Mouse (Mus musculus): Measurements from ENCODE around the gene Pomp. TPM values are rescaled to one million over a fixed set of nuclear protein-coding genes. Genes with fewer than 3 reads are reported as not detected.
A peak's percentile ranks its signal among the peaks of the same experiment; 100 is the strongest.

Pomp gene
- polyA plus RNA-seq, 1 experiment from 2014 or later: 409 TPM

GRCm38 (mm10) chr5:147848164-147848863 is 11.9 kb upstream of the Pomp start:
- H3K27ac ChIP-seq (ENCODE audit: low read length): no peak overlapping the region
- H3K36me3 ChIP-seq (ENCODE audit: insufficient read depth, low read length): no peaks in the 10 kb centered on the region
- H3K4me2 ChIP-seq (replicated peaks; ENCODE audit: low read depth, low read length): no peak overlapping the region
- H3K4me3 ChIP-seq (ENCODE audit: low read length): no peak overlapping the region
- 0 out of 2 replicates have a peak, but pooled peaks cover 5% of the 10 kb centered on the region for H3K4me1 ChIP-seq (ENCODE audit: insufficient read depth, low read length)
- no peaks in the 10 kb centered on the region for H3K27me3 ChIP-seq (ENCODE audit: insufficient read depth, low read length)
- H3K9ac ChIP-seq (replicated peaks; ENCODE audit: low read length): no peak overlapping the region
- ATAC-seq (ENCODE audit: low FRiP score, low TSS enrichment): 0 out of 2 replicates have a peak, but pooled peaks have one; percentile 36
- 22% methylated on average over 16 of the region's 16 CpGs for WGBS
- no peaks in the 10 kb centered on the region for H3K9me3 ChIP-seq (ENCODE audit: low read length)

- Histone ChIP-seq H3K36me3 (ENCODE audit: insufficient read depth, low read length) (no peaks in the 10 kb centered on the region), H3K9me3 (ENCODE audit: low read length) (no peaks in the 10 kb centered on the region), H3K4me2 (replicated peaks; ENCODE audit: low read depth, low read length) (no peak overlapping the region), H3K27ac (ENCODE audit: low read length) (no peak overlapping the region), H3K4me3 (ENCODE audit: low read length) (no peak overlapping the region), H3K27me3 (ENCODE audit: insufficient read depth, low read length) (no peaks in the 10 kb centered on the region), H3K4me1 (ENCODE audit: insufficient read depth, low read length) (0 out of 2 replicates have a peak, but pooled peaks cover 5% of the 10 kb centered on the region), H3K9ac (replicated peaks; ENCODE audit: low read length) (no peak overlapping the region)
- no peak for ATAC-seq (ENCODE audit: low FRiP score, low TSS enrichment)
- WGBS: 62% methylated on average over 7 of the region's 7 CpGs
Observed at GRCm38 (mm10) chr5:147850194-147850593, 10.1 kb upstream of the Pomp start.

GRCm38 (mm10) chr5:147860076-147860448 is 199 bp upstream of the Pomp start:
- Histone ChIP-seq H3K4me1 (ENCODE audit: insufficient read depth, low read length) (peaks cover 17% of the 10 kb centered on the region), H3K27ac (ENCODE audit: low read length) (peak overlapping the region; percentile 73), H3K9me3 (ENCODE audit: low read length) (no peaks in the 10 kb centered on the region), H3K4me3 (ENCODE audit: low read length) (peak overlapping the region; percentile 88), H3K9ac (replicated peaks; ENCODE audit: low read length) (peak overlapping the region; percentile 80), H3K4me2 (replicated peaks; ENCODE audit: low read depth, low read length) (peak overlapping the region; percentile 83), H3K27me3 (ENCODE audit: insufficient read depth, low read length) (no peaks in the 10 kb centered on the region), H3K36me3 (ENCODE audit: insufficient read depth, low read length) (peaks cover 25% of the 10 kb centered on the region)
- under 1% methylated on average over 18 of the region's 18 CpGs for WGBS
- ATAC-seq (ENCODE audit: low FRiP score, low TSS enrichment): no peak

DNA sequence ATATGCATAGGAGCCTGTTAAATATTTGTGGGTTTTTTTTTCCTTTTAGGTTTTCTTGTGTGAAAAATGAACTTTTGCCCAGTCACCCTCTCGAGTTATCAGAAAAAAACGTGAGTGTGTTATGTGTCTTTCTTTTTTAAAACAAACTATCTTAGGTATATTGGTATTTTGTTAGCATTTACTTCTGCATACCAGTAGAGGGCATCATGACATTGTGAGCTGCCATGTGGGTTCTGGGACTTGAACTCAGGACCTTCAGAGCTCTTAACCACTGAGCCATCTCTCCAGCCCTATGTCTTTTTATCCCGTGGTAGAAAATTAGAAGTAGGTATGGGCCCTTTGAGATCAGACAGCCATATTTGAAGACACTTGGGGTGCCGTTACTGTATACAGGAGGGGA is 8.4 kb downstream of the Pomp start:
- Histone ChIP-seq H3K36me3 (ENCODE audit: insufficient read depth, low read length) (peaks cover 74% of the 10 kb centered on the region), H3K4me2 (replicated peaks; ENCODE audit: low read depth, low read length) (no peak overlapping the region), H3K9ac (replicated peaks; ENCODE audit: low read length) (no peak overlapping the region), H3K4me3 (ENCODE audit: low read length) (no peak overlapping the region), H3K27me3 (ENCODE audit: insufficient read depth, low read length) (no peaks in the 10 kb centered on the region), H3K9me3 (ENCODE audit: low read length) (no peaks in the 10 kb centered on the region), H3K4me1 (ENCODE audit: insufficient read depth, low read length) (no peaks in the 10 kb centered on the region), H3K27ac (ENCODE audit: low read length) (no peak overlapping the region)
- WGBS: 90% methylated on average over 4 of the region's 4 CpGs
- ATAC-seq (ENCODE audit: low FRiP score, low TSS enrichment): no peak

GRCm38 (mm10) chr5:147869568-147869967 is 9.3 kb downstream of the Pomp start:
- H3K4me3 ChIP-seq (ENCODE audit: low read length): no peak overlapping the region
- no peak overlapping the region for H3K9ac ChIP-seq (replicated peaks; ENCODE audit: low read length)
- no peaks in the 10 kb centered on the region for H3K9me3 ChIP-seq (ENCODE audit: low read length)
- H3K36me3 ChIP-seq (ENCODE audit: insufficient read depth, low read length): peaks cover 75% of the 10 kb centered on the region
- H3K4me1 ChIP-seq (ENCODE audit: insufficient read depth, low read length): no peaks in the 10 kb centered on the region
- no peak overlapping the region for H3K4me2 ChIP-seq (replicated peaks; ENCODE audit: low read depth, low read length)
- no peak for ATAC-seq (ENCODE audit: low FRiP score, low TSS enrichment)
- WGBS: 89% methylated on average over 6 of the region's 6 CpGs
- no peak overlapping the region for H3K27ac ChIP-seq (ENCODE audit: low read length)
- H3K27me3 ChIP-seq (ENCODE audit: insufficient read depth, low read length): no peaks in the 10 kb centered on the region

- ATAC-seq (ENCODE audit: low FRiP score, low TSS enrichment): peak; percentile 75
- 0 out of 2 replicates have a peak overlapping the region, but pooled peaks have one; percentile 56 for H3K27ac ChIP-seq (ENCODE audit: low read length)
- WGBS: 32% methylated on average over 1 of the region's 1 CpGs
Observed at GRCm38 (mm10) chr5:147870296-147870695, 10.0 kb downstream of the Pomp start.

GRCm38 (mm10) chr5:147871091-147871820 is 11.0 kb downstream of the Pomp start:
- 85% methylated on average over 15 of the region's 15 CpGs for WGBS
- Histone ChIP-seq H3K27ac (ENCODE audit: low read length) (no peak overlapping the region), H3K4me2 (replicated peaks; ENCODE audit: low read depth, low read length) (no peak overlapping the region), H3K4me3 (ENCODE audit: low read length) (no peak overlapping the region), H3K36me3 (ENCODE audit: insufficient read depth, low read length) (peaks cover 81% of the 10 kb centered on the region), H3K9me3 (ENCODE audit: low read length) (no peaks in the 10 kb centered on the region), H3K9ac (replicated peaks; ENCODE audit: low read length) (no peak overlapping the region), H3K27me3 (ENCODE audit: insufficient read depth, low read length) (no peaks in the 10 kb centered on the region), H3K4me1 (ENCODE audit: insufficient read depth, low read length) (no peaks in the 10 kb centered on the region)
- ATAC-seq (ENCODE audit: low FRiP score, low TSS enrichment): no peak

More at GRCm38 (mm10) chr5:147870296-147870695, 10.0 kb downstream of the Pomp start:
- Histone ChIP-seq H3K4me1 (ENCODE audit: insufficient read depth, low read length) (no peaks in the 10 kb centered on the region), H3K4me3 (ENCODE audit: low read length) (no peak overlapping the region), H3K9me3 (ENCODE audit: low read length) (no peaks in the 10 kb centered on the region), H3K36me3 (ENCODE audit: insufficient read depth, low read length) (peaks cover 75% of the 10 kb centered on the region), H3K9ac (replicated peaks; ENCODE audit: low read length) (no peak overlapping the region), H3K27me3 (ENCODE audit: insufficient read depth, low read length) (no peaks in the 10 kb centered on the region), H3K4me2 (replicated peaks; ENCODE audit: low read depth, low read length) (no peak overlapping the region)

- Histone ChIP-seq H3K4me2 (replicated peaks; ENCODE audit: low read depth, low read length) (no peak overlapping the region), H3K36me3 (ENCODE audit: insufficient read depth, low read length) (peaks cover 81% of the 10 kb centered on the region), H3K9me3 (ENCODE audit: low read length) (no peaks in the 10 kb centered on the region; the same call in 1 of the 2 replicates), H3K9ac (replicated peaks; ENCODE audit: low read length) (no peak overlapping the region), H3K4me3 (ENCODE audit: low read length) (no peak overlapping the region), H3K27ac (ENCODE audit: low read length) (no peak overlapping the region), H3K27me3 (ENCODE audit: insufficient read depth, low read length) (no peaks in the 10 kb centered on the region), H3K4me1 (ENCODE audit: insufficient read depth, low read length) (no peaks in the 10 kb centered on the region)
- WGBS: 93% methylated on average over 18 of the region's 18 CpGs
- ATAC-seq (ENCODE audit: low FRiP score, low TSS enrichment): no peak
Observed at GRCm38 (mm10) chr5:147874491-147875065, 14.3 kb downstream of the Pomp start.

- no peak for ATAC-seq (ENCODE audit: low FRiP score, low TSS enrichment)
- Histone ChIP-seq H3K36me3 (ENCODE audit: insufficient read depth, low read length) (peaks cover 81% of the 10 kb centered on the region), H3K4me1 (ENCODE audit: insufficient read depth, low read length) (no peaks in the 10 kb centered on the region), H3K9me3 (ENCODE audit: low read length) (no peaks in the 10 kb centered on the region; the same call in 1 of the 2 replicates), H3K4me3 (ENCODE audit: low read length) (no peak overlapping the region), H3K27me3 (ENCODE audit: insufficient read depth, low read length) (no peaks in the 10 kb centered on the region), H3K4me2 (replicated peaks; ENCODE audit: low read depth, low read length) (no peak overlapping the region), H3K9ac (replicated peaks; ENCODE audit: low read length) (no peak overlapping the region), H3K27ac (ENCODE audit: low read length) (no peak overlapping the region)
- WGBS: 91% methylated on average over 8 of the region's 8 CpGs
Observed at GRCm38 (mm10) chr5:147875210-147875609, 14.9 kb downstream of the Pomp start.

Data from kidney, embryonic 16.5 days (tissue).